Mouse (Mus musculus) liver, adult 2 months (tissue): ENCODE results near the gene Invs. TPM values are rescaled to one million over a fixed set of nuclear protein-coding genes. Genes with fewer than 3 reads are reported as not detected.

Experiments
- DNase-seq: peaks from one replicate; pipeline ENCODE4 v3.0.0-alpha.2; 2011; ENCODE audit warnings: low read depth, low spot score; ENCODE audit errors: extremely low read depth
- H3K27ac ChIP-seq: fragments of 200-500 bp; replicated peaks from 2 replicates; pipeline ENCODE4 v1.5.1; 2012; ENCODE audit warnings: low read depth, mild to moderate bottlenecking, control low read depth, inconsistent platforms, low read length; ENCODE audit not compliant: insufficient read depth
- H3K27me3 ChIP-seq: fragments of 200-500 bp; 2 replicates; pipeline ENCODE4 v1.6.1; 2012; ENCODE audit warnings: mild to moderate bottlenecking, moderate library complexity, low read length, inconsistent platforms; ENCODE audit not compliant: control insufficient read depth, insufficient read depth
- H3K36me3 ChIP-seq: fragments of 200-500 bp; 2 replicates; pipeline ENCODE4 v1.6.1; 2012; ENCODE audit warnings: low read length, inconsistent platforms; ENCODE audit not compliant: control insufficient read depth, insufficient read depth
- H3K4me1 ChIP-seq: fragments of 200-500 bp; 2 replicates; pipeline ENCODE4 v1.6.1; 2011; ENCODE audit warnings: low read length; ENCODE audit not compliant: control insufficient read depth, insufficient read depth
- H3K4me3 ChIP-seq: fragments of 200-500 bp; 2 replicates; pipeline ENCODE4 v1.5.1; 2011; ENCODE audit warnings: low read depth, mild to moderate bottlenecking, control low read depth, low read length, moderate library complexity; ENCODE audit not compliant: insufficient read depth
- H3K79me2 ChIP-seq: fragments of 200-500 bp; 2 replicates; pipeline ENCODE4 v1.6.1; 2012; ENCODE audit warnings: inconsistent platforms, mild to moderate bottlenecking, low read length, moderate library complexity; ENCODE audit not compliant: control insufficient read depth, insufficient read depth
- H3K9ac ChIP-seq: fragments of 200-500 bp; 2 replicates; pipeline ENCODE4 v1.6.1; 2012; ENCODE audit warnings: low read depth, mild to moderate bottlenecking, control low read depth, inconsistent platforms, low read length
- CTCF ChIP-seq: fragments of 200-500 bp; IDR thresholded peaks from 2 replicates; pipeline ENCODE4 v1.5.1; 2011; ENCODE audit warnings: low read depth, low read length, control low read depth
- POLR2A ChIP-seq: fragments of 200-500 bp; IDR thresholded peaks from 2 replicates; pipeline ENCODE4 v1.6.1; 2011; ENCODE audit warnings: low read length, control low read depth; ENCODE audit not compliant: insufficient read depth; ENCODE audit errors: extremely low read depth
- WGBS: fragments of 180-500 bp; shearing (Covaris S2); methylation state at CpG from one replicate; pipeline ENCODE4 v1.1.7; 2018; 5-methylcytosine and 5-hydroxymethylcytosine counted together
- polyA plus RNA-seq: library from polyadenylated mRNA; depleted of rRNA; stranded (reverse); fragments of >200 nt; gene quantifications from 2 replicates; pipeline ENCODE4 v1.2.3, GENCODE M21; 2012
- total RNA-seq: library from RNA; depleted of rRNA; stranded (reverse); fragments of >200 nt; gene quantifications from 2 replicates; pipeline ENCODE4 v1.2.3, GENCODE M21; 2014

Invs gene
- total and polyA plus RNA-seq, 2 experiments, result 1.7 to 9.9 TPM

DNA sequence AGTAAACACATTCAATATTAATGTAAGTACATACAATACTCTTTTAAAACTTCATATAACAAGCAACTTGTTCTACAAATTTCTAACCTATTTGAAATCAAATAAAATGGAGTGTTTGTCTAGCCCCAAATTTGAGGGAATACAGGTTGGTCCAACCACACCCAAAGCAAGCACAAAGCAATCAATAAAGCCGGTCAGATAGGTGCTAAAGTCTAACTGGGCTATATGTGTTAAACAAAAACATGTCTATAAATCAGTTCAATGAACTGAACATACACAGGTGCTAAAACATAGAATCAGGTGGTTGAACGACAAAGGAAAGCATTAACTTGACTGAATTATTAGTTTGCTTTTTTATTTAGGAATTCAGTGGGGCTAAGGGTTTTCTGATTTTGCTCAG, 148.5 kb downstream of the Invs start:
- H3K4me3 ChIP-seq, result no peak overlapping the region
- peaks cover 32% of the 10 kb centered on the region for H3K36me3 ChIP-seq
- no peak overlapping the region for H3K9ac ChIP-seq
- 31% methylated on average over 2 of the region's 2 CpGs for WGBS
- H3K4me1 ChIP-seq, result no peaks in the 10 kb centered on the region
- no peaks in the 10 kb centered on the region for H3K27me3 ChIP-seq
- no peaks in the 10 kb centered on the region for H3K79me2 ChIP-seq
- no peak overlapping the region for H3K27ac ChIP-seq
- TF ChIP-seq CTCF (no peak), POLR2A (no peak)
- peak; percentile 14 for DNase-seq

DNA sequence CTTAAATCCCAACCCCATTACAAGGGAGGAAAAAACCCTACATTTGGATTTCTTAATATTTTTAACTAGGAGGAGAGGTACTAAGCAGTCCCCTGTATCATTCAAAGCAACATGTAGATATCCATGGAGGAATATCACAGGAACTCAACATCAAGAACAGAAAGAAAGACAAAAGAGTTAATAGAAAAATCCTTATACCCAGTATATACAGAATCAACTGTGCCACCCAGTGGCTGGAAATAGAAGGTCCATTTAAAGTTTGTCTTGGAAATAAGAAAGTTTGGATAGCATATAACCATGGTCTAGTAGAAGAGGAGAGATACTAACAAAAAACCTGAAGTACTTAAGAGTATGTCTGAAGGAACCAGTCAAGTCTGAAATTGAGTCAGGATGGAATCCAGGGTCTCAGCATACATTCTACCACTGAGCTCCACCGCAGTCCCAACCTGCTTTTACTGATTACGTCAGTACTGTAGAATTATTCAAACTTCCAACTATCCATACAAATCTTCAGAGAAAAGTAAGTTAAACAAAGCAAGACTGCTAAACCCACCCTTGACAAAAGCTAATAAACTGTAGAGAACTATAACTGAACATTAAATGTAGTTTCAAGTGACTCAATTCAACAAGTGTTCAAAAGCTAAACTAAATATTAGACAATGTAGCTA, 174.7 kb downstream of the Invs start:
- no peaks in the 10 kb centered on the region for H3K79me2 ChIP-seq
- no peaks in the 10 kb centered on the region for H3K27me3 ChIP-seq
- H3K36me3 ChIP-seq, result peaks cover 37% of the 10 kb centered on the region
- no peaks in the 10 kb centered on the region for H3K4me1 ChIP-seq
- H3K4me3 ChIP-seq, result no peak overlapping the region
- no peak overlapping the region for H3K27ac ChIP-seq
- no peak overlapping the region for H3K9ac ChIP-seq
- 98% methylated on average over 2 of the region's 2 CpGs for WGBS
- DNase-seq, result no peak
- TF ChIP-seq POLR2A (no peak), CTCF (no peak)

DNA sequence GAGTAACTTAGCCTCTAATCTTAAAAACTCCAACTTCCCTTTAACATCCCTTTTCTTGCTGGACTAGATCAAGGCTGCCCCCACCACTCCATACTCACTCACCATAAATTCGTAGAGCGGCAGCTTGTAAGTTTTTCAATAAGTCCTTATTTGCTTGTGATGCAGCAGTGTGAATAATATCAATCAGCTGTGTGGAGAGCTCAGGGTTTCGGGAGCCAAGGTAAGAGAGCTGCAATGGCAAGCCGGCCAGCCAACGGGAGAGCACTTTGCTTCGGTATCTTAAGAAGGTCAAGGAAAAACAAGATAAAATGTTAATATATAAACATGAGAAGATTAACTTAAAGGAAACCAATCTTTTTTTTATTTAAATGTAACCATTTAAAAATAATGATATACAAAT, 178.9 kb downstream of the Invs start:
- peaks cover 39% of the 10 kb centered on the region for H3K36me3 ChIP-seq
- H3K4me3 ChIP-seq, result no peak overlapping the region
- DNase-seq, result no peak
- H3K9ac ChIP-seq, result no peak overlapping the region
- no peaks in the 10 kb centered on the region for H3K4me1 ChIP-seq
- WGBS, result 96% methylated on average over 6 of the region's 6 CpGs
- H3K79me2 ChIP-seq, result no peaks in the 10 kb centered on the region
- no peak overlapping the region for H3K27ac ChIP-seq
- TF ChIP-seq CTCF, result no peak
- no peak for TF ChIP-seq POLR2A
- no peaks in the 10 kb centered on the region for H3K27me3 ChIP-seq

DNA sequence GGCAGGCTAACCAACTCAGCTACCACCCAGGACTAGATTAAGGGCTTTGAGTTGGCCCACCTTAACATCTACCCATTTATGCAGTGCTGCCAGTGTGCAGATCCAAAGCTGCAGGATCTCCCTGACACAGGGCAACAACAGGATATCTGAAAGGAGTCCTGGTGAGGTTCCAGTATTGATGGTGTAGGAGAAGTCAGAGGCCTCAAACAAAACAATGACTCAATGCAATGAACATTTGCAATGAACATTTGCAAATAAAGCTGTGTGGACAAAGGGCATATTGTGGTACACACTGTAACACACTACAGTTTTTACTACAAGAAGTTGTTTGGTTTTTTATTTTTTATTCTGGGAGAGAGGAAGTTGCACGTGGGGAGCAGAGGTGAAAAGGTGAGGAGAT, 181.5 kb downstream of the Invs start:
- no peak overlapping the region for H3K4me3 ChIP-seq
- H3K27me3 ChIP-seq, result no peaks in the 10 kb centered on the region
- no peak overlapping the region for H3K9ac ChIP-seq
- 51% methylated on average over 1 of the region's 1 CpGs for WGBS
- no peaks in the 10 kb centered on the region for H3K79me2 ChIP-seq
- no peak overlapping the region for H3K27ac ChIP-seq
- no peak for TF ChIP-seq CTCF
- TF ChIP-seq POLR2A, result no peak
- peaks cover 32% of the 10 kb centered on the region for H3K36me3 ChIP-seq
- no peaks in the 10 kb centered on the region for H3K4me1 ChIP-seq
- DNase-seq, result no peak

DNA sequence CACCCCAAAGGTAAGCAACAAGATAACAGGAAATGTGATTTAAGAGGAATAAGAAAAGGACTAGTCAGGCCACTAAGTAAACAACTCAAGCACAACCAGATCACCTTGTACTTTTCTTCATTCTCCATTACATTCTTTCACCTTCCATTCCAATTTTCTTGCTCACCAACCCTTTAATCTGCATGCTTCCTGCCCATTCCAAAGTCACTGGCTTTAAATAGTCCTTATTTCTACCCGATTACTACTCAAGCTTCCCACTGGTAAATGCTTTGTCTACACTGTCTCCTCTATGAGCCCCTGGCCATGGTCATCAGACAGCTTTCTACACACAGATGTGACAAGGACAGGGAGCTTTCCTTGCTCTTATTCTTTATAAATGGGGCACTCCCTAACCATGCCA, 191.4 kb downstream of the Invs start:
- Histone ChIP-seq H3K27ac (no peak overlapping the region), H3K4me1 (peaks cover 12% of the 10 kb centered on the region), H3K36me3 (peaks cover 18% of the 10 kb centered on the region), H3K4me3 (no peak overlapping the region), H3K27me3 (no peaks in the 10 kb centered on the region), H3K79me2 (peaks cover 9% of the 10 kb centered on the region), H3K9ac (no peak overlapping the region)
- 81% methylated on average over 1 of the region's 1 CpGs for WGBS
- DNase-seq, result no peak
- no peak for TF ChIP-seq CTCF
- no peak for TF ChIP-seq POLR2A

DNA sequence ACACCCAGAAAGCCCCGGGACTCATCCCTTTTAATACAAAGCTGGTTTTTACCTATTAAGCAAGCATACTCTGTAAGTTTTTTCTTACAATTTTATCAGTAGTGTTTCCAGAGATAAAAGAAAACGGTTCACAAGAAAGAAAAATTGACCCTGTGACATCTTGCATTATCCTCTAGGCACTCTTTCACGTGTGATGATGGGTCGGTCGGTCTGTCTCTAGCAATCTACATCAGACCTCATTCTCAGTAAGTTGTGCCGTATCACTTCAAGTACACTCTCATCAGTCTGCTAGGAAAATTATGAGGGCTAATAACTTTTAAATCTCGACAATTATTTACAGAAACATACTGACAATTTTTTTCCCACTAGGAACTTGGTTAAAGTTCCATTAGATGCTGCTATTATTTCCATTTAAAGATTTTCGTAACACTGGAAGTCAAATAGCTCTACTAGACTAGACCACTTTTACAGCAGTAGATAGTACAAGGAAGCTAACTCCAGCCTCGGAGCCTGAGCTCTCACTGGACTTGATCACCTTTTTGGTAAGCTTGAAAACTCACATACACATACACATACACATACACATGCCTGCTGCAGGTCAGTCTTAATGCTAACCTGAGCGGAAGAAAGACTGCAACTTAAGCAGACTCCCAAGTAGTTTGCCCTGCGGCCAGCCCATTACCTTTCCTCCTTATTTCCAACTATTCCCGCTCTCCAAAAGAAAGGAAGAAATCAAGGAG, 192.7 kb downstream of the Invs start:
- peaks cover 12% of the 10 kb centered on the region for H3K4me1 ChIP-seq
- H3K27ac ChIP-seq, result no peak overlapping the region
- TF ChIP-seq CTCF, result no peak
- TF ChIP-seq POLR2A, result no peak
- no peaks in the 10 kb centered on the region for H3K27me3 ChIP-seq
- peak overlapping the region; percentile 88 for H3K4me3 ChIP-seq
- H3K36me3 ChIP-seq, result peaks cover 11% of the 10 kb centered on the region
- peaks cover 9% of the 10 kb centered on the region for H3K79me2 ChIP-seq
- WGBS, result 9% methylated on average over 12 of the region's 12 CpGs
- DNase-seq, result peak; percentile 31
- peak overlapping the region; percentile 85 for H3K9ac ChIP-seq
